Mouse (Mus musculus) liver, embryonic 14.5 days (tissue): Measurements from ENCODE around the gene Gapt.

ENCODE experiments used
- CTCF ChIP-seq: IDR thresholded peaks from 2 replicates; pipeline ENCODE4 v1.5.1; 2016; ENCODE audit warnings: antibody characterized with exemption, low read depth, control low read depth
- EP300 ChIP-seq: IDR thresholded peaks from 2 replicates; pipeline ENCODE4 v1.6.1; 2016; ENCODE audit warnings: antibody characterized with exemption, low read depth

- TF ChIP-seq CTCF = no peak
- TF ChIP-seq EP300 = no peak
These were observed 47.1 kb upstream of the Gapt start for GRCm38 (mm10) chr13:110404059-110404458.
